Mouse (Mus musculus): ENCODE results near the gene Thbs1.

GRCm38 (mm10) chr2:118127516-118128288 is 16.0 kb downstream of the Thbs1 start:
- TF ChIP-seq CTCF (IDR thresholded peaks at IDR 0.05; ENCODE audit: borderline replicate concordance, insufficient read depth, low read depth, low read length) (no peak), POLR2A (IDR thresholded peaks at IDR 0.05; ENCODE audit: borderline replicate concordance, insufficient read depth, low read length) (no peak)

Data from cerebellum, adult 2 months (tissue).